Mouse (Mus musculus) intestine, postnatal 0 days (tissue): ENCODE measurements at regions not wholly inside any gene's neighbourhood (a gene's known extent, or its start where the extent isn't known, plus 50 kb on each side); places are given as distances from the start of the nearest gene placed in this dataset.

Experiments
- ATAC-seq: fragments of 200-750 bp; cut with Nextera tagmentation; 2 replicates; pipeline ENCODE4 v1.8.0; 2017; ENCODE audit warnings: mild to moderate bottlenecking, moderate TSS enrichment, moderate library complexity
- H3K27ac ChIP-seq: fragments of 300-500 bp; sonication (generic); 2 replicates; pipeline ENCODE4 v1.5.1; 2014; ENCODE audit warnings: mild to moderate bottlenecking, low read depth, low read length, moderate library complexity
- H3K27me3 ChIP-seq: fragments of 300-500 bp; sonication (generic); replicated peaks from 2 replicates; pipeline ENCODE4 v1.6.1; 2014; ENCODE audit warnings: low read length, mixed read lengths; ENCODE audit not compliant: control insufficient read depth, insufficient read depth
- H3K36me3 ChIP-seq: fragments of 300-500 bp; sonication (generic); 2 replicates; pipeline ENCODE4 v1.6.1; 2014; ENCODE audit warnings: mild to moderate bottlenecking, moderate library complexity; ENCODE audit not compliant: control insufficient read depth, insufficient read depth
- H3K4me1 ChIP-seq: fragments of 300-500 bp; sonication (generic); replicated peaks from 2 replicates; pipeline ENCODE4 v1.6.1; 2014; ENCODE audit warnings: antibody characterized with exemption, low read length, mixed read lengths; ENCODE audit not compliant: control insufficient read depth, insufficient read depth
- H3K4me2 ChIP-seq: fragments of 300-500 bp; sonication (generic); replicated peaks from 2 replicates; pipeline ENCODE4 v1.6.1; 2014; ENCODE audit warnings: low read depth, mild to moderate bottlenecking, moderate library complexity
- H3K4me3 ChIP-seq: fragments of 300-500 bp; sonication (generic); 2 replicates; pipeline ENCODE4 v1.5.1; 2014; ENCODE audit warnings: low read depth, low read length
- H3K9ac ChIP-seq: fragments of 300-500 bp; sonication (generic); 2 replicates; pipeline ENCODE4 v1.6.1; 2014; ENCODE audit warnings: mild to moderate bottlenecking, low read depth, low read length
- H3K9me3 ChIP-seq: fragments of 300-500 bp; sonication (generic); 2 replicates; pipeline ENCODE4 v1.6.1; 2016; ENCODE audit warnings: mixed run types; ENCODE audit not compliant: control insufficient read depth
- CTCF ChIP-seq: sonication (generic); IDR thresholded peaks from 2 replicates; pipeline ENCODE4 v1.5.1; 2016; ENCODE audit warnings: low read depth, mild to moderate bottlenecking, control low read depth, antibody characterized with exemption, moderate library complexity
- WGBS: fragments of 180-500 bp; shearing (Covaris S2); extraction: QIAGEN DNeasy Blood & Tissue Kit; methylation state at CpG from one replicate; pipeline ENCODE4 v1.1.7; 2014; 5-methylcytosine and 5-hydroxymethylcytosine counted together

DNA sequence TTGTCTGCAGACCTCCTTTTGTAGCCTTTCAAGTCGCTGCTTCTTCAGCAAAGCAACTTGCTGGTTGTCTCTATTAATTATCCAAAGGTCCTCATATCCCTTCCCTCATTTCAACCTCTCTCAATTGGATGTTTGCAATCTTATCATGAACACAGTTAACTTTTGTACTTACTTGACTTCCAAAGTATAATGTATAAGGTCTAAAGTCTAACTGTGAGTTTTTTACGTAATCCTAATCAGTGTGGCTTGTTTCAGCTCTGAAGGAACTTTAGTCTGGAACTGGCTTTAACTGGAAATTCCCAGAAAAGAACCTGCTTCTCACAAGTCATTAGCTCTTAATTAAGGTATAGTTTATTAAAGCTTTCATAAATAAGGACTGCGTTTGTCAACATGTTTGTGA lies 467.6 kb downstream of the Ppargc1a start:
- Histone ChIP-seq H3K9me3 (no peaks in the 10 kb centered on the region), H3K9ac (no peak overlapping the region), H3K4me1 (no peaks in the 10 kb centered on the region), H3K27me3 (no peaks in the 10 kb centered on the region), H3K4me3 (no peak overlapping the region), H3K4me2 (no peak overlapping the region), H3K27ac (peak overlapping the region; percentile 75; the same call in 1 of the 2 replicates), H3K36me3 (no peaks in the 10 kb centered on the region)
- TF ChIP-seq CTCF, result no peak
- WGBS, result 43% methylated on average over 3 of the region's 3 CpGs
- peak; percentile 94 for ATAC-seq

GRCm38 (mm10) chr5:51072674-51073468 lies 494.7 kb downstream of the Ppargc1a start:
- TF ChIP-seq CTCF, result no peak
- H3K4me2 ChIP-seq, result no peak overlapping the region
- H3K9ac ChIP-seq, result no peak overlapping the region
- 72% methylated on average over 8 of the region's 8 CpGs for WGBS
- no peaks in the 10 kb centered on the region for H3K36me3 ChIP-seq
- no peak for ATAC-seq
- H3K9me3 ChIP-seq, result no peaks in the 10 kb centered on the region
- no peak overlapping the region for H3K27ac ChIP-seq
- no peaks in the 10 kb centered on the region for H3K27me3 ChIP-seq
- no peaks in the 10 kb centered on the region for H3K4me1 ChIP-seq
- no peak overlapping the region for H3K4me3 ChIP-seq

DNA sequence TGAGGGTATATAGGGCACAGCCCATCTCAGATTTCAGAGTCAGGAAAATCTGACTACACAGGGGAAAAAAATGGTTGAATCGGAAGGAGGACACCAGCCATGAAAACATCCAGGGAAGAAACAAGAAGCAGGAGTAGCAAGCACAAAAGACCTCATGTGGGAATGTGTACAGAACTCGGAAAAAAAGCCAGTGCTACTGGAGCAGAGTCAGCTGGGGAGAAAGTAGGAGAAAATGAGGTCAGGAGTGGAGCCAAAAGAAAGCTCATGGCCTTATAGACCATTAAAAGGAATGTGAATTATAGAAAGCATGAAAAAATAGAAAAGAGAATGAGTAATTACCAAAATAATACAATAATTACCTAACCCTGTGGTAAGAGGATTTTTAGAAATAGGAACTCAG lies 495.4 kb downstream of the Ppargc1a start:
- H3K4me1 ChIP-seq, result no peaks in the 10 kb centered on the region
- no peak overlapping the region for H3K4me3 ChIP-seq
- ATAC-seq, result no peak
- TF ChIP-seq CTCF, result no peak
- H3K4me2 ChIP-seq, result no peak overlapping the region
- WGBS, result 68% methylated on average over 2 of the region's 2 CpGs
- H3K27ac ChIP-seq, result no peak overlapping the region
- no peak overlapping the region for H3K9ac ChIP-seq
- no peaks in the 10 kb centered on the region for H3K36me3 ChIP-seq
- H3K27me3 ChIP-seq, result no peaks in the 10 kb centered on the region
- H3K9me3 ChIP-seq, result no peaks in the 10 kb centered on the region

GRCm38 (mm10) chr5:51069668-51070067 lies 497.9 kb downstream of the Ppargc1a start:
- Histone ChIP-seq H3K9me3 (no peaks in the 10 kb centered on the region), H3K4me3 (no peak overlapping the region), H3K27me3 (no peaks in the 10 kb centered on the region), H3K4me2 (no peak overlapping the region), H3K9ac (no peak overlapping the region), H3K36me3 (no peaks in the 10 kb centered on the region), H3K27ac (no peak overlapping the region), H3K4me1 (no peaks in the 10 kb centered on the region)
- no peak for ATAC-seq
- 61% methylated on average over 1 of the region's 1 CpGs for WGBS
- TF ChIP-seq CTCF, result no peak

DNA sequence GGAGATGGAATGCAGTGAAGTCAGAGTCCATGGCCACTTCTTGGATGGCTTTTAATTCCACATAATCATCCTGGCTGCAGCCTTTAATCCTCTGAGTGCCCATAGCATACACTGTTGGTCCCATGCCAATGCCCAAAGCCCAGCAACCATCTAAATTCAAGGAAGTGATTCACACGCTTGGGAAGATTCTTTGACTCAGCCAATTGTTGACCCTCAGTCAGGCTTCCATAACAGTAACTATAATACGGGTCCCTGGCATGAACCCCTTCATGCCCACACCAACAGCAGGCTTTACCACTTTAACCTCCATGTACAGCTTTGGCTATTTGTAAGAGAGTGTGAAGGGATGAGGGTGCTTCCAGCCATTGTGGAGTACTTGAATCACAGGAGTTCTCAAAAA lies 521.7 kb downstream of the Ppargc1a start:
- no peak for ATAC-seq
- H3K4me1 ChIP-seq, result no peaks in the 10 kb centered on the region
- no peaks in the 10 kb centered on the region for H3K9me3 ChIP-seq
- H3K27me3 ChIP-seq, result no peaks in the 10 kb centered on the region
- TF ChIP-seq CTCF, result no peak
- 88% methylated on average over 2 of the region's 2 CpGs for WGBS
- no peak overlapping the region for H3K4me2 ChIP-seq
- H3K36me3 ChIP-seq, result no peaks in the 10 kb centered on the region
- no peak overlapping the region for H3K27ac ChIP-seq
- no peak overlapping the region for H3K4me3 ChIP-seq
- H3K9ac ChIP-seq, result no peak overlapping the region

DNA sequence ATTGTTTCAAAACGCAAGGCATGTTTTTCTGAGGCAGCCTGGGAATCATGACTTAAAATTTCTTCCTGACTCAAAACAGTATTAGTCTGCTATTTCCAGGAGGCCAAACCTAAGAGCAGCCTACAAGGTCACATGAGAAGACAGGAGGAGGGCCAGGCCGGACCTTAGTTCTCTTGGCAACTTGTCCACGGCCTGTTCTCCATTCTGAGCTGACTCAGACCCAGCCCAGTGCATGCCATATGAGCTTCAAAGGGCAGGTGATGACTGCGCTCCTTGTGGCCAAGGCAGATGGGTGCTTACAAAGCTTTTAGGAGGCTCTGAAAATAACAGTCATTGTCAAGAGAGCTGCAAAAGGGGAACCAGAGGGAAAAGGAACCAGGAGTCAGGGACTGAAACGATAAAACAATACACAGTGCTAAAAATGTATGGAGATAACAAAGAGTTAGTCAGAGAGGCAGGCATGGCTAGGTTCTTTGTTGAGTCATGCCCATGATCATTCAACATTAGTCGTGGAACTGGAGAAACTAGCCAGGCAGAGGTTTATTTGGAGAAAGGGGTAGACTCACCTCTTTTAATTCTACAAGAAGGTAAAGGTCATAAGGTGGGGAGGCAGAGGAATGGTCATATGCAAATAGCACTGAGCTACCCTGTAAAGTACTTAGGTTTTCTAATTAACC lies 525.8 kb downstream of the Ppargc1a start:
- no peaks in the 10 kb centered on the region for H3K9me3 ChIP-seq
- ATAC-seq, result no peak
- H3K36me3 ChIP-seq, result no peaks in the 10 kb centered on the region
- no peaks in the 10 kb centered on the region for H3K4me1 ChIP-seq
- H3K4me2 ChIP-seq, result no peak overlapping the region
- H3K27me3 ChIP-seq, result no peaks in the 10 kb centered on the region
- no peak overlapping the region for H3K27ac ChIP-seq
- no peak overlapping the region for H3K9ac ChIP-seq
- no peak overlapping the region for H3K4me3 ChIP-seq
- no peak for TF ChIP-seq CTCF
- 73% methylated on average over 6 of the region's 6 CpGs for WGBS
